Mouse (Mus musculus) neutrophil, adult 65 days (primary cell): ENCODE measurements around the gene Atp6ap1l. TPM values are rescaled to one million over a fixed set of nuclear protein-coding genes. Genes with fewer than 3 reads are reported as not detected.

Experiments
- total RNA-seq: library from RNA; stranded (reverse); gene quantifications from 2 replicates; pipeline ENCODE4 v1.2.4, GENCODE M21; 2023

Gene Atp6ap1l
- total RNA-seq = not detected in 2 replicates

GRCm38 (mm10) chr13:90905176-90905575 is at the start of gene Atp6ap1l:
Gene Atp6ap1l, minus strand, starts transcription at chr13:90905355.

GRCm38 (mm10) chr13:90922751-90923612 is 17.8 kb upstream of the Atp6ap1l start, which contains the start of gene Rps23:
Gene Rps23, plus strand, starts transcription at chr13:90922958.

Other genes starting within 250 kb of the Atp6ap1l start
- 193 and 206 TPM in 2 replicates for gene Rps23, start 17.6 kb upstream of the Atp6ap1l start, total RNA-seq